Comparison of ENCODE assay signal across 8 mouse cellular contexts in the genomic region with DNA sequence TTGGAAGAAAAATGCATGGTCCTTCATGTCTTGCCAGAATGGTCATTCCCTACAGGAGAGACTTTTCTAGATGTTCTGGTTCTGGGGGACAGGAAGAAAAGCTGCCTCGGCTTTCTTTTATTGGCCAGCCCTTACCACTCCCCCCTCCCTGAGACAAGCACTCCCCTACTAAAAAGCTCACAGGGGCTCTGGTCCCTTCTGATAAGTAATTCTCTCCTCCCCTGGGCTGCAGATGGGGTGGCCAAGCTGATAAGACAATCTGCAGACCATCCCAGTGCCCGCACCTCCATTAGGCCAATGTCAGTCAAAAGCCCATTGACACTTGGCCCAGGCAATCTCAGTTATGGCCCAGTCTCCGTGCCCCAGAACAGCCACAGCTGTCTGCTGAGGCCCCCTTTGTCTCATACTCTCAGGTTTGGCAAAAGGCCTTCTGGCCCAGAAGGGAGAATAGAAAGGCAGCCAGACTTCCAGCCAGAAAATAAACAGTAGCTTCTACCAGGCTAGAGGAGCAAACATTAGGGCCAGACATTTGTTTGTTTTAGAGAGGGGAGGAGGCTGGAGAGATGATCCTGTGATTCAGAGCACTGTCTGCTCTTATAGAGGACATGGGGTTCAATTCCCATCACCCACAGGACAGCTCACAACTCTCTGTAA. TPM values are rescaled to one million over a fixed set of nuclear protein-coding genes. Genes with fewer than 3 reads are reported as not detected.
A peak's percentile ranks its signal among the peaks of the same experiment; 100 is the strongest.
DNase-seq lines count a peak whose midpoint lies in the region; ATAC-seq and TF ChIP-seq lines count a peak whose summit lies in the region.
"Had no signal": no experiment of that assay in that cellular context is flagged by ENCODE, and none has a peak within 500 bp of the region (broad histone marks: within the 10 kb centered on the region; RNA-seq: fewer than 3 reads in every experiment).

No protein-coding gene starts in this region.

- WGBS in embryonic facial prominence, embryonic 12.5 days, result 70% methylated on average over 3 of the region's 3 CpGs
- 33% methylated on average over 3 of the region's 3 CpGs for WGBS in hindbrain, embryonic 16.5 days
- 70% methylated on average over 3 of the region's 3 CpGs for WGBS in kidney, adult 2 months
- WGBS in limb, embryonic 10.5 days, result 31% methylated on average over 3 of the region's 3 CpGs

- ATAC-seq in embryonic facial prominence, embryonic 12.5 days (ENCODE audit: insufficient number of reproducible peaks, insufficient read depth, low FRiP score, low TSS enrichment), result no peak
- no peak for ATAC-seq in hindbrain, embryonic 16.5 days
- peak; percentile 43 for ATAC-seq in megakaryocyte progenitor cell, adult 5-6 weeks (replicated peaks; ENCODE audit: poor library complexity)

- no peak for TF ChIP-seq CTCF in kidney, adult 2 months (conservative IDR thresholded peaks at IDR 0.05; ENCODE audit: insufficient read depth, insufficient read length, low read depth, low read length)

- DNase-seq in adipocyte (ENCODE audit: low spot score), result peak; percentile 82
- DNase-seq in embryo, embryonic 10 days (ENCODE audit: low spot score), result no peak
- no peak for DNase-seq in kidney, adult 2 months
- no peak for DNase-seq in limb, embryonic 10.5 days (ENCODE audit: low spot score)

- H3K4me1 ChIP-seq in embryonic facial prominence, embryonic 12.5 days, result peaks cover 10% of the 10 kb centered on the region; the same call in 1 of the 2 replicates
- peaks cover 27% of the 10 kb centered on the region for H3K4me1 ChIP-seq in hindbrain, embryonic 16.5 days (ENCODE audit: control insufficient read depth, insufficient read depth, low read depth, low read length)
- peaks cover 4% of the 10 kb centered on the region; the same call in 1 of the 2 replicates for H3K4me1 ChIP-seq in kidney, adult 2 months (ENCODE audit: control insufficient read depth, insufficient read depth, low read length)
- peaks cover 28% of the 10 kb centered on the region for H3K4me1 ChIP-seq in limb, embryonic 10.5 days

- peaks cover 6% of the 10 kb centered on the region; the same call in 1 of the 2 replicates for H3K36me3 ChIP-seq in embryonic facial prominence, embryonic 12.5 days
- H3K36me3 ChIP-seq in hindbrain, embryonic 16.5 days (ENCODE audit: control insufficient read depth, insufficient read depth, low read length), result no peaks in the 10 kb centered on the region
- no peaks in the 10 kb centered on the region for H3K36me3 ChIP-seq in kidney, adult 2 months (ENCODE audit: control insufficient read depth, insufficient read depth, low read length)
- H3K36me3 ChIP-seq in limb, embryonic 10.5 days, result peaks cover 6% of the 10 kb centered on the region; the same call in 1 of the 2 replicates

- H3K9me3 ChIP-seq in embryonic facial prominence, embryonic 12.5 days, result no peaks in the 10 kb centered on the region
- no peaks in the 10 kb centered on the region for H3K9me3 ChIP-seq in hindbrain, embryonic 16.5 days (ENCODE audit: control insufficient read depth, low read length)
- H3K9me3 ChIP-seq in limb, embryonic 10.5 days (replicated peaks), result no peaks in the 10 kb centered on the region
- H3K9me3 ChIP-seq: limb, embryonic 13.5 days had no signal

- 0 out of 2 replicates have a peak overlapping the region, but pooled peaks have one; percentile 7 for H3K27ac ChIP-seq in embryonic facial prominence, embryonic 12.5 days
- 0 out of 2 replicates have a peak overlapping the region, but pooled peaks have one; percentile 29 for H3K27ac ChIP-seq in hindbrain, embryonic 16.5 days (ENCODE audit: low read depth, low read length)
- no peak overlapping the region for H3K27ac ChIP-seq in kidney, adult 2 months (ENCODE audit: insufficient read depth, low read depth, low read length)
- no peak overlapping the region for H3K27ac ChIP-seq in limb, embryonic 10.5 days
- H3K27ac ChIP-seq: limb, embryonic 13.5 days had no signal

- no peak overlapping the region for H3K9ac ChIP-seq in embryonic facial prominence, embryonic 12.5 days
- H3K9ac ChIP-seq in hindbrain, embryonic 16.5 days (ENCODE audit: low read depth, low read length), result 0 out of 2 replicates have a peak overlapping the region, but pooled peaks have one; percentile 27
- H3K9ac ChIP-seq: limb, embryonic 13.5 days had no signal

- no peak for TF ChIP-seq POLR2A in kidney, adult 2 months (IDR thresholded peaks at IDR 0.05; ENCODE audit: low read depth, low read length)

- no peak overlapping the region for H3K4me2 ChIP-seq in embryonic facial prominence, embryonic 12.5 days (replicated peaks)
- no peak overlapping the region; the same call in 1 of the 2 replicates for H3K4me2 ChIP-seq in hindbrain, embryonic 16.5 days (ENCODE audit: low read length)
- H3K4me2 ChIP-seq: limb, embryonic 13.5 days had no signal

- no peak overlapping the region for H3K4me3 ChIP-seq in embryonic facial prominence, embryonic 12.5 days
- no peak overlapping the region for H3K4me3 ChIP-seq in hindbrain, embryonic 16.5 days (ENCODE audit: low read length)
- no peak overlapping the region for H3K4me3 ChIP-seq in kidney, adult 2 months (ENCODE audit: insufficient read depth, low read depth, low read length)
- H3K4me3 ChIP-seq in limb, embryonic 10.5 days, result no peak overlapping the region
- H3K4me3 ChIP-seq: limb, embryonic 13.5 days had no signal

- H3K27me3 ChIP-seq in embryonic facial prominence, embryonic 12.5 days, result no peaks in the 10 kb centered on the region
- no peaks in the 10 kb centered on the region for H3K27me3 ChIP-seq in hindbrain, embryonic 16.5 days (replicated peaks; ENCODE audit: control insufficient read depth, insufficient read depth, low read length)
- no peaks in the 10 kb centered on the region for H3K27me3 ChIP-seq in kidney, adult 2 months (replicated peaks; ENCODE audit: control insufficient read depth, insufficient read depth, low read length)
- H3K27me3 ChIP-seq in limb, embryonic 10.5 days (ENCODE audit: low read depth, poor library complexity, severe bottlenecking), result peaks cover 21% of the 10 kb centered on the region

RNA-seq across cellular contexts. Expression of gene Fam210b, which starts 3.1 kb away (rescaled TPM):
- 22.5 and 24.1 TPM in 2 replicates for polyA plus RNA-seq in embryonic facial prominence, embryonic 12.5 days (2016; fragmentation: Nextera tagmentation; extraction: Ambion mirVana)
- 18.8 and 20.8 TPM in 2 replicates for polyA plus RNA-seq in hindbrain, embryonic 16.5 days (2015; fragmentation: Nextera tagmentation; extraction: Ambion mirVana)
- total RNA-seq in megakaryocyte progenitor cell, adult 5-6 weeks (2015), result 3.5 and 4.1 TPM in 2 replicates
- 2.2 and 2.4 TPM in 2 replicates for total RNA-seq in megakaryocyte progenitor cell, adult 5-6 weeks (2017)
- 16.3 and 17.5 TPM in 2 replicates for polyA plus RNA-seq in kidney, adult 2 months (2012; rRNA removed)
- polyA plus RNA-seq in limb, embryonic 10.5 days (2016; fragmentation: Nextera tagmentation; extraction: Ambion mirVana), result 10.7 and 13.7 TPM in 2 replicates

RNA-seq across cellular contexts. Expression of gene Aurka, which starts 21.9 kb away (rescaled TPM):
- polyA plus RNA-seq in embryonic facial prominence, embryonic 12.5 days (2016; fragmentation: Nextera tagmentation; extraction: Ambion mirVana), result 131 TPM in 2 replicates
- 17.0 and 20.8 TPM in 2 replicates for polyA plus RNA-seq in hindbrain, embryonic 16.5 days (2015; fragmentation: Nextera tagmentation; extraction: Ambion mirVana)
- 48.7 and 50.9 TPM in 2 replicates for total RNA-seq in megakaryocyte progenitor cell, adult 5-6 weeks (2015)
- total RNA-seq in megakaryocyte progenitor cell, adult 5-6 weeks (2017), result 86.9 and 90.2 TPM in 2 replicates
- polyA plus RNA-seq in kidney, adult 2 months (2012; rRNA removed), result 0.92 and 1.2 TPM in 2 replicates
- polyA plus RNA-seq in limb, embryonic 10.5 days (2016; fragmentation: Nextera tagmentation; extraction: Ambion mirVana), result 223 and 238 TPM in 2 replicates

RNA-seq across cellular contexts. Expression of gene Cstf1, which starts 22.1 kb away (rescaled TPM):
- 44.0 and 44.9 TPM in 2 replicates for polyA plus RNA-seq in embryonic facial prominence, embryonic 12.5 days (2016; fragmentation: Nextera tagmentation; extraction: Ambion mirVana)
- 20.8 and 23.8 TPM in 2 replicates for polyA plus RNA-seq in hindbrain, embryonic 16.5 days (2015; fragmentation: Nextera tagmentation; extraction: Ambion mirVana)
- 28.4 and 35.7 TPM in 2 replicates for total RNA-seq in megakaryocyte progenitor cell, adult 5-6 weeks (2015)
- total RNA-seq in megakaryocyte progenitor cell, adult 5-6 weeks (2017), result 41.0 and 41.8 TPM in 2 replicates
- polyA plus RNA-seq in kidney, adult 2 months (2012; rRNA removed), result 31.3 and 37.7 TPM in 2 replicates
- 59.7 and 61.5 TPM in 2 replicates for polyA plus RNA-seq in limb, embryonic 10.5 days (2016; fragmentation: Nextera tagmentation; extraction: Ambion mirVana)

RNA-seq across cellular contexts. Expression of gene Cass4, which starts 45.2 kb away (rescaled TPM):
- polyA plus RNA-seq in embryonic facial prominence, embryonic 12.5 days (2016; fragmentation: Nextera tagmentation; extraction: Ambion mirVana), result 0.20 TPM in 2 replicates
- 0.06 and 0.19 TPM in 2 replicates for polyA plus RNA-seq in hindbrain, embryonic 16.5 days (2015; fragmentation: Nextera tagmentation; extraction: Ambion mirVana)
- total RNA-seq in megakaryocyte progenitor cell, adult 5-6 weeks (2015), result 1.4 and 2.1 TPM in 2 replicates
- total RNA-seq in megakaryocyte progenitor cell, adult 5-6 weeks (2017), result 1.00 and 2.1 TPM in 2 replicates
- polyA plus RNA-seq in kidney, adult 2 months (2012; rRNA removed), result 0.22 and 0.30 TPM in 2 replicates
- polyA plus RNA-seq in limb, embryonic 10.5 days (2016; fragmentation: Nextera tagmentation; extraction: Ambion mirVana), result 0.11 and 0.39 TPM in 2 replicates

Comparison
In these comparisons a context has a peak if more than half of its experiments do, and no peak if none do; other contexts are left out.
1. H3K27ac ChIP-seq: peak in embryonic facial prominence, embryonic 12.5 days (single experiment) and hindbrain, embryonic 16.5 days (single experiment); none in kidney, adult 2 months (single experiment) and limb, embryonic 10.5 days (single experiment).